Mouse (Mus musculus): Measurements from ENCODE around the gene Hirip3.

DNA sequence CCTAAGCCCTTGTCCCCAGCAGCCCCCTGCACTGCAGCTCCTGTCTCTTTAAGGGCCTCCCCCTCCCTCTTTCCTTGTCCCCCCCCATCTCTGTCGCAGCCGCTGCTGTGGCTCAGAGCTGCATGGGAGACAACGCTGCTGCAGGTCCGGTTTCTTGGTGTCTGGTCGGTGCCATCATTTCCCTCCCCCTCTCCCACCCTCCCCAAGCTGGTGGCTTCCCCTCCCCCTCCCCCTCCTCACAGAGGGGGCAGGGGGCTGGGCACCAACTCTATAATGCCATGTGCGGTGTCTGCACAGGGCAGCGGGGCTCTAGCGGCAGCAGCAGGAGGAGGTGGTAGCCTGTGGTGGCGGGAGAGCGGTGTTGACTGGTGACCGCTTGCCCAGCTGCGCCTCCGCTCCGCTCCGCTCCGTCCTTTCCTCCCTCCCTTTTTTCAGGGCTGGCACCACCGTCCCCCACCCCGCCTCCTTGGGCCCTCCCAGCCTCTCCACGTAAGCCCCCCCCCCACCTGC is 38.5 kb upstream of the Hirip3 start:
- TF ChIP-seq POLR2A (IDR thresholded peaks at IDR 0.05; ENCODE audit: borderline replicate concordance, extremely low read depth, insufficient read depth, insufficient read length, poor library complexity, severe bottlenecking) (peak; percentile 48; the same call in 1 of the 2 replicates), CTCF (IDR thresholded peaks at IDR 0.05; ENCODE audit: borderline replicate concordance, extremely low read depth, insufficient read depth, insufficient read length) (no peak)

Data from brain, embryonic 14.5 days (tissue).